Mouse (Mus musculus) lung, embryonic 15.5 days (tissue): ENCODE measurements at regions not wholly inside any gene's neighbourhood (a gene's known extent, or its start where the extent isn't known, plus 50 kb on each side); places are given as distances from the start of the nearest gene placed in this dataset.

Experiments used
- ATAC-seq: fragments of 200-750 bp; cut with Nextera tagmentation; 2 replicates; pipeline ENCODE4 v1.8.0; 2017; ENCODE audit warnings: moderate number of reproducible peaks, borderline replicate concordance; ENCODE audit not compliant: low FRiP score, low TSS enrichment; ENCODE audit errors: extremely low read depth
- H3K27ac ChIP-seq: fragments of 300-500 bp; sonication (generic); 2 replicates; pipeline ENCODE4 v1.5.1; 2015; ENCODE audit warnings: moderate library complexity, mild to moderate bottlenecking, inconsistent platforms
- H3K27me3 ChIP-seq: fragments of 300-500 bp; sonication (generic); 2 replicates; pipeline ENCODE4 v1.6.1; 2015; ENCODE audit warnings: inconsistent platforms
- H3K36me3 ChIP-seq: fragments of 300-500 bp; sonication (generic); 2 replicates; pipeline ENCODE4 v1.6.1; 2015; ENCODE audit warnings: inconsistent platforms
- H3K4me1 ChIP-seq: fragments of 300-500 bp; sonication (generic); 2 replicates; pipeline ENCODE4 v1.6.1; 2015; ENCODE audit warnings: inconsistent platforms
- H3K4me2 ChIP-seq: fragments of 300-500 bp; sonication (generic); 2 replicates; pipeline ENCODE4 v1.6.1; 2015; ENCODE audit warnings: inconsistent platforms, mild to moderate bottlenecking, moderate library complexity
- H3K4me3 ChIP-seq: fragments of 300-500 bp; sonication (generic); 2 replicates; pipeline ENCODE4 v1.5.1; 2015; ENCODE audit warnings: mild to moderate bottlenecking, inconsistent platforms
- H3K9ac ChIP-seq: fragments of 300-500 bp; sonication (generic); 2 replicates; pipeline ENCODE4 v1.6.1; 2015; ENCODE audit warnings: inconsistent platforms
- H3K9me3 ChIP-seq: fragments of 300-500 bp; sonication (generic); 2 replicates; pipeline ENCODE4 v1.6.1; 2016; ENCODE audit warnings: inconsistent platforms
- WGBS: fragments of 180-500 bp; shearing (Covaris S2); methylation state at CpG from one replicate; pipeline ENCODE4 v1.1.7; 2015; 5-methylcytosine and 5-hydroxymethylcytosine counted together

DNA sequence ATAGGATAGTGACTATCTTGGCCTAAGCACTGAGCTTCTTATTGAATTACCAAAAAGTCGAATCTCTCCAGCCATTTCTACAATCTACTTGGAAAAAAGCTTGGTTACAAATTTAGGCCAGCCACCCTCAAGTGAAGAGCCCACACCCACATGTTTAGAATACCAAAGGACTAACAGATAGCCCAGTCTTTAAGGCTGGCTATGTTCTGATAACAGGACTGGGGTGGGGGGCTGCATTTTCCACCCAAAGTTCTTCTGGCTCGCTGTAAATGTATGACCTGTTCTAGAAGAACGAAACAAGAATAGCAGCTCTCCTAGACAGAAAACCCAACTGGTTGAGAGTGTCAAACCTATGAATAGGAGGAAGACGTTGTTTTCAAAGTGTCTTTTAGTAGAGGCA is 130.6 kb upstream of the Cited2 start:
- WGBS = 73% methylated on average over 4 of the region's 4 CpGs

DNA sequence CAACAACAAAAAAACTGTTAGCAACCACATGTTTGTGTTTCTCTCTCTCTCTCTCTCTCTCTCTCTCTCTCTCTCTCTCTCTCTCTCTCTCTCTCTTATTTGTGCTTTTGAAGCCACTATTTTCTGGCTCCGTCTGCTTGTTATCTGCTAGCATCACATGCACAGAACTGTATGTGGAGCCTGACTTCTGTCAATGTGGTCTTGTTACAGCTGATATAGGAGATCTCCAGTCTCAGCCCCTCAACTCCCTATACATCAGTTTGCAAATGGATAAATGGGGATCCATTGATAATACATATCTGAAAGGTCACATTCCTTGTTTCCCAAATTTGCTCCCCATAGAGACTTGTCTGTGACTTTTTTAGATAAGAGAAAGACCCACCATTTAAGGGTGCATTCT is 126.9 kb upstream of the Cited2 start:
- Histone ChIP-seq H3K4me1 (no peaks in the 10 kb centered on the region), H3K4me2 (no peak overlapping the region), H3K9me3 (no peaks in the 10 kb centered on the region), H3K27ac (no peak overlapping the region), H3K27me3 (no peaks in the 10 kb centered on the region), H3K9ac (no peak overlapping the region), H3K36me3 (no peaks in the 10 kb centered on the region), H3K4me3 (no peak overlapping the region)
- ATAC-seq = no peak
- WGBS = 61% methylated on average over 1 of the region's 1 CpGs

More for the DNA sequence above, 130.6 kb upstream of the Cited2 start:
- H3K27ac ChIP-seq = no peak overlapping the region
- no peak overlapping the region for H3K9ac ChIP-seq
- H3K4me2 ChIP-seq = no peak overlapping the region
- no peaks in the 10 kb centered on the region for H3K27me3 ChIP-seq
- no peaks in the 10 kb centered on the region for H3K36me3 ChIP-seq
- H3K4me1 ChIP-seq = no peaks in the 10 kb centered on the region
- no peaks in the 10 kb centered on the region for H3K9me3 ChIP-seq
- ATAC-seq = no peak
- no peak overlapping the region for H3K4me3 ChIP-seq

DNA sequence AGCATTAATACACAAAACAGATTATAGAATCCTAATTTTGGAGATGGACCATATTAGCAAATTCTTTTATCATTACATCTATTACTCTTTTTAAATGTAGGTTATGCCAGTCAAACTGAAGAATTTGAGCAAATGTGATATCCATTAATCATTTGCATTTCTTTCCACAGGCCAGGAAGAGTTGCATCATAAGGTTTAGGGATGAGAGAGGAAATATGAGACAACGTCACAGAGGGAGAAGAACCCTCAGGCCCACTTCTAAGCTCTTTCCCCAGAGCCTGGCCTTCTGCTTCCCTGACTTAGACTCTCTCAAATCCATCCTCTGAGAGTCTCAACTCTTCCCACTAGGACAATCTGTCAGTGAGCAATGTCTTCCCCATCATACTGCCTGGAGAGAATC is 126.3 kb upstream of the Cited2 start:
- no peak overlapping the region for H3K27ac ChIP-seq
- ATAC-seq = no peak
- no peak overlapping the region for H3K9ac ChIP-seq
- H3K4me3 ChIP-seq = no peak overlapping the region
- 60% methylated on average over 1 of the region's 1 CpGs for WGBS
- no peak overlapping the region for H3K4me2 ChIP-seq
- no peaks in the 10 kb centered on the region for H3K4me1 ChIP-seq
- H3K27me3 ChIP-seq = no peaks in the 10 kb centered on the region
- H3K36me3 ChIP-seq = no peaks in the 10 kb centered on the region
- H3K9me3 ChIP-seq = no peaks in the 10 kb centered on the region

DNA sequence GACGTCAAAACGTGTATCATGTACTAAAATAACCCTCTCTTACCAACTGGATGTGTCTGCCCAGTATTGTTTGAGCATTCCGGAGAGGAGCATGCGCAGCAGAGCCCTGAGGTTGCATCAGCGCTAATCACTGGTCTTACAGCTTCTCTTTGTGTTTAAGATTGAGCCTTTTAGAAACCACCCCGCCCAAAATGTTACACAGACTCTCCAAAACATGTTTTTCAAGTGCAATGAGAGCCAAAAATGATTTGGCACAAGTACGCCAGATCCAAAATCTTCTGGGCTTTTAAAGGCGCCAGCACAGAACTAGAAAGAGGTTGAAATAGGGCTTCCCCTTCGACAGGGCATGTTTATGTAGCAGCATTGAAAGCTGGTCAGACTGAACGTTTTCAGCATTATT is 123.8 kb upstream of the Cited2 start:
- no peaks in the 10 kb centered on the region for H3K9me3 ChIP-seq
- H3K36me3 ChIP-seq = no peaks in the 10 kb centered on the region
- no peaks in the 10 kb centered on the region for H3K4me1 ChIP-seq
- no peak overlapping the region for H3K9ac ChIP-seq
- no peak overlapping the region for H3K4me2 ChIP-seq
- 61% methylated on average over 10 of the region's 10 CpGs for WGBS
- ATAC-seq = no peak; the same call in 1 of the 2 replicates
- H3K4me3 ChIP-seq = no peak overlapping the region
- H3K27me3 ChIP-seq = no peaks in the 10 kb centered on the region
- no peak overlapping the region for H3K27ac ChIP-seq

DNA sequence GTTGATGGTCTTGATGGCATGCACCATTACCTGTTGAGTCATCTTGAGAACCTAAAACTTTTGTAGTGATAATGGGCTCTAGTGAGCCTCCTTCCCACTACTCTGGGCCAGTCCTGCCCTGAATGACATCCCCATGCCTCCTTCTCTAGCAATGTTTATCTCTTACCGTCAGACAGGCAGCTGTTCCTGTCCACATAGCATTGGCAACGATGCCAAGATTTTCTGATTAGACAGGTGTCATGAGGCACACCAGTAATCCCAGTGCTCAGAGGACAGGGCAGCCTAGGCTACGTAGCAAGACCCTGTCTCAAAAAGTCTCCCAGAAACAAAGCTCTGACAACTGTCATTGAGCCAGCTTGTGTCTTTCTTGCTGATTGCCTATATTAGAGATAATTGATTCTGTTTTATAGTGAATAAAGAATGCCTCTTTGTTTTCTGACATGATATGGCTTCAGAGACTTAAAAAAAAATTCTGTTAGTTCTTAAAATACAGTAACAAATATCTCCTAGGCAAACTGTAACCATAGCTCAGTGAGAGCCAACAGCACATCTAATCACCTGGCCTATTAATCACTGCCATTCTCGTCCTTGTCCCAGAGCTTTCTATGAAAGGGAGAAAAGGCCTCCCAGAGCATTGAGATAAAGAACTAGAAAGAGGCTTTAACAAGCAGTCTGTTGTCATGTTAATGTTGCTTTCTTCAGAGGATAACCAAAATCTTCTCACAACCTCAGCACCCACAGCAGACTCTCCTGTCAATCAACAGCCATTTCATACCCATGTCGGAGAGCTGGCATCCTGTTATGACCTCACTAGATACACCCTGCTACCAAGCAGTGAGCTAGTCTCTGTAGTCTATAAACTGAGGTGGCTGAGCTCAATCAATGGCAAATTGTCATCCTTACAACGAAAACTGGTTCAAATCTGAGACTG is 122.9 kb upstream of the Cited2 start:
- H3K4me3 ChIP-seq = no peak overlapping the region
- no peak overlapping the region for H3K4me2 ChIP-seq
- H3K36me3 ChIP-seq = no peaks in the 10 kb centered on the region
- ATAC-seq = no peak
- H3K27ac ChIP-seq = no peak overlapping the region
- no peaks in the 10 kb centered on the region for H3K27me3 ChIP-seq
- no peaks in the 10 kb centered on the region for H3K9me3 ChIP-seq
- no peaks in the 10 kb centered on the region for H3K4me1 ChIP-seq
- no peak overlapping the region for H3K9ac ChIP-seq
- WGBS = 47% methylated on average over 6 of the region's 6 CpGs

DNA sequence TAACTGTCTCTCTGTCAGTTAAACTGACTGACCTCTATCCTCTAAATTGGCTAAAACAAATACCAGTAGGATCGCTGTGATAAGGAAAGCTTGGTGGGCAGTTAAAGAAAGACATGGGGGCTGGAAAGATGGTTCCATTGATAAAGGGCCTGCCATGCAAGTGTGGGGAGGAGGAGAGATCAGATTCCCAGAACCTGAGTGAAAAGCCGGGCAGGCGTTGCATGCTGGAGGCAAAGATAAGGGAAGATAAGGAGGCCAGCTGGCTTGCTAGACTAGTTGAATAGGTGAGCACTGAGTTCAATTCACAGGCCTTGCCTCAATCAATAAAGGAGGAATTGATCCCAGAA is 122.3 kb upstream of the Cited2 start:
- Histone ChIP-seq H3K27me3 (no peaks in the 10 kb centered on the region), H3K9me3 (no peaks in the 10 kb centered on the region), H3K27ac (no peak overlapping the region)

DNA sequence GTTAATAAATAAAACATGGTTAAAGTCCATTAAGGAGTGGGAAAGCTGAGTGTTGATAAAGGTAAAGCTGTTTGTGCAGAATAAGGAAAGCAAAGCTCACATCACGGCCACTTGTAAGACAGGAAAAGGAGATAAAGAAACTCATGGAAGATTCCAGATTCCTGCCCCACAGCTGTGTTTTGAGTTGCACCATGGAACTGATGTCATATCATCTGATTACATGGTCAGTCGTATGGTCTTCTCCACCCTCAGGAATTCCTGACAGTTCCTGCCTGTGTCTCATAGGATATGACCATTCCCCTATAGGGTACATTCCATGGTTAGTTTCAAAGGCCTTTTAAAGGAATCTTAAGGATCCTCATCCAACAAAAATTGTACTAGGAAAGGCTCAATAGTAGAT is 120.6 kb upstream of the Cited2 start:
- no peak overlapping the region for H3K4me3 ChIP-seq
- ATAC-seq = no peak
- H3K27ac ChIP-seq = no peak overlapping the region
- H3K4me1 ChIP-seq = no peaks in the 10 kb centered on the region
- no peak overlapping the region for H3K4me2 ChIP-seq
- H3K9ac ChIP-seq = no peak overlapping the region
- H3K9me3 ChIP-seq = no peaks in the 10 kb centered on the region
- H3K36me3 ChIP-seq = no peaks in the 10 kb centered on the region
- WGBS = 30% methylated on average over 2 of the region's 2 CpGs
- H3K27me3 ChIP-seq = no peaks in the 10 kb centered on the region

More for the DNA sequence above, 122.3 kb upstream of the Cited2 start:
- 39% methylated on average over 3 of the region's 3 CpGs for WGBS
- H3K4me2 ChIP-seq = no peak overlapping the region
- H3K9ac ChIP-seq = no peak overlapping the region
- H3K4me3 ChIP-seq = no peak overlapping the region
- ATAC-seq = no peak
- H3K4me1 ChIP-seq = no peaks in the 10 kb centered on the region
- no peaks in the 10 kb centered on the region for H3K36me3 ChIP-seq

DNA sequence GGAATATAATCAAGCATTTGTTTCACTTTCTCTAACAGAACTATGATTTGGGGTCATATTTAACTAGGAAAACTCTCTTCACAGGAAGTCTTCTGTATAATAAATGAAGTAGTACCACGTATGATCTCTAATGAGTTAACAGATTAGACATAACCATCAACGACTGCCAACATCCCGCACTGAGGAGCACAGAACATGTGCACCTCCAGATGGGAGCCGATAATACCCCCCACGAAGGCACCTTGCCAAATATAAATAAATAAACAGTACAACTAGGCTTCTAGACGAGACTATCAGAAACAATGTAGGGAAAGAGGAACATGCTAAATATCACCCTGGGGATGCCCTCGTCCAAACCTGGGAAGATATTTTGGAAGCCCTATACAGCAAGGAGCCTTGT is 114.8 kb upstream of the Cited2 start:
- ATAC-seq = no peak
- Histone ChIP-seq H3K9ac (no peak overlapping the region), H3K27me3 (no peaks in the 10 kb centered on the region), H3K27ac (no peak overlapping the region), H3K4me1 (no peaks in the 10 kb centered on the region), H3K4me2 (no peak overlapping the region), H3K9me3 (no peaks in the 10 kb centered on the region), H3K36me3 (no peaks in the 10 kb centered on the region), H3K4me3 (no peak overlapping the region)
- 44% methylated on average over 7 of the region's 7 CpGs for WGBS

DNA sequence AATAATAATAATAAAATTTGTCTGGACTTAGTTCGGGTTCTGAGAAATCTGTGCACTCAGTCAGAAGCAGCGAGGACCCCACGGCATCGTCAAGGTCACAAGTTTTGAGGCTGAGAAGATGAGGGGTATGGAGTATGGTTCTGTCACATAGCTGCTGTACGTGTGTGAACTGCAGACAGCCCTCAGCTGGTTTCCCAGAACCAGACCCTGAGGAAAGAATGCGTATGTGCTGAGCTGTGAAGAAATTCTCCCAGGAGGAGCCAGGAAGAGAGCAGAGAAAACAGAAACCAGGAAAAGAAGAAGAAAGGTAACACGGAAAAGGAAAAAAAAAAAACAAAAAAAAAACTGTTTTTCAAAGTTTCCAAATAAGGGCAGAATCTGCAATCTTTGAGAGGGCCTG is 112.4 kb upstream of the Cited2 start:
- Histone ChIP-seq H3K27ac (no peak overlapping the region), H3K4me2 (no peak overlapping the region), H3K4me1 (no peaks in the 10 kb centered on the region), H3K9ac (no peak overlapping the region), H3K27me3 (no peaks in the 10 kb centered on the region), H3K36me3 (no peaks in the 10 kb centered on the region), H3K4me3 (no peak overlapping the region), H3K9me3 (no peaks in the 10 kb centered on the region)
- ATAC-seq = no peak
- 61% methylated on average over 7 of the region's 7 CpGs for WGBS

DNA sequence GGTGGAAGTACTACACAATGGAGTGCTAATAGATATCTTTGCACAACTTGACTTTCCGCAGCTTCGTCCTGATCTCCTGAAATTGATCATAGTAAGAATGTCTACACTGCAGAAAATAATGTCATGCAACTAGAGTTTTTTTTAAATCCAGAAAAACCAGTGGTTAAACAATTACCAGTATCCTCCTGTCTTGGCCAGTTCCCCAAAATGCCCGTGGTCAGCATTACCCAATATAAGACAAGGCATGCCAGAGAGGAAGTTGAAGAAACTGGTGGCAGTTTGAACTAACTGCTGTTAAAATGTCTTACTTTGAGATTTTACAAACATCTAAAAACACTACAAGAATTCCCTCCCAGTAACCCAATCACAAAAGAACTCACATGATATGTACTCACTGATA is 109.7 kb upstream of the Cited2 start:
- H3K27ac ChIP-seq = no peak overlapping the region

DNA sequence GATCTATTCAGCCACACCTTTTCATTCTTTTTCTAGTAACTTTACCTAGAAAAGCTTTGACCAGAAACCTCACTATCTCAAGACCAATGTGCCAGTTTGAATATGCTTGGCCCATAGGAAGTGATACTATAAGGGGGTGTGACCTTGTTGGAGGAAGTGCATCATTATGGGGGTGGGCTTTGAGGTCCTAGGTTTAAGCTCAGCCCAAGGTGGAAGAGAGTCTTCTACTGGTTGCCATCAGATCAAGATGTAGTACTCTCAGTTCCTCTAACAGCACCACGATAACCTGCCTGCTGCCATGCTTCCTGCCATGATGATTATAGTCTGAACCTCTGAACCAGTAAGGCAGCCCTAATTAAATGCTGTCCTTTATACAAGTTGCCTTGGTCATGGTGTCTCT is 105.0 kb upstream of the Cited2 start:
- Histone ChIP-seq H3K27ac (no peak overlapping the region), H3K36me3 (no peaks in the 10 kb centered on the region), H3K4me3 (no peak overlapping the region), H3K9ac (no peak overlapping the region), H3K9me3 (no peaks in the 10 kb centered on the region), H3K27me3 (no peaks in the 10 kb centered on the region), H3K4me2 (no peak overlapping the region), H3K4me1 (no peaks in the 10 kb centered on the region)
- no peak for ATAC-seq
- 88% methylated on average over 1 of the region's 1 CpGs for WGBS

More for the DNA sequence above, 109.7 kb upstream of the Cited2 start:
- H3K4me1 ChIP-seq = no peaks in the 10 kb centered on the region
- no peak overlapping the region for H3K4me3 ChIP-seq
- WGBS = 81% methylated on average over 3 of the region's 3 CpGs
- no peaks in the 10 kb centered on the region for H3K27me3 ChIP-seq
- no peaks in the 10 kb centered on the region for H3K9me3 ChIP-seq
- H3K4me2 ChIP-seq = no peak overlapping the region
- ATAC-seq = no peak
- H3K36me3 ChIP-seq = no peaks in the 10 kb centered on the region
- no peak overlapping the region for H3K9ac ChIP-seq

DNA sequence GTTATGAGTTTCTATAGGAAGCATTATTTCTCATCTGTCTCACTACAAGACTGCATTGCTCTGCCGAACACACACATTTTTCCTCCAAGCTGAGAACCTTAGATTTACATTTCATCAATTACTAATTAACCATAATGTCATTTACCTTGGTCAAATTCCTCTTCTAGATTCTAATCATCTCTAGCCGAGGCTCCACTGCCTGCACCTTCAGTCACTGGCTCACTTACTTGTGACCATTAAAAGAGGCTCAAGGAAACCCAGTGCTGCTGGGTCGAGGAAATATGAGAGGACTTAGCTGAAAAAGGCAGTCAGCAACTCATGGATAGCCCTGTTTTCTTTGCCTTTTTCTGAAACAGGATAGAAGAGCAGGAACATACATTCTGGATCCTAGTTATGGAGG is 103.4 kb upstream of the Cited2 start:
- Histone ChIP-seq H3K9me3 (no peaks in the 10 kb centered on the region), H3K36me3 (no peaks in the 10 kb centered on the region), H3K9ac (no peak overlapping the region), H3K4me1 (no peaks in the 10 kb centered on the region), H3K27ac (no peak overlapping the region), H3K27me3 (no peaks in the 10 kb centered on the region), H3K4me3 (no peak overlapping the region), H3K4me2 (no peak overlapping the region)
- ATAC-seq = no peak
- 52% methylated on average over 3 of the region's 3 CpGs for WGBS
